Mouse (Mus musculus): ENCODE results near the gene Ppp1r13l.

- TF ChIP-seq CTCF (IDR thresholded peaks at IDR 0.05; ENCODE audit: low read depth) (no peak), EP300 (IDR thresholded peaks at IDR 0.05; ENCODE audit: low read depth) (no peak)
Measured at GRCm38 (mm10) chr7:19416590-19416989, 57.0 kb downstream of the Ppp1r13l start.
